Mouse (Mus musculus) lung, postnatal 14 days (tissue): ENCODE results near the gene Srsx.
"Not testable (repeated sequence)": the region's sequence is repeated elsewhere in the genome, so short reads cannot be mapped to it uniquely, and the experiment has no call there.

Experiments
- DNase-seq: peaks from one replicate; pipeline ENCODE4 v3.0.0; 2021

Gene Srsx

GRCm38 (mm10) chrX:123222381-123222780 is at the start of gene Srsx:
Gene Srsx, minus strand, starts transcription at chrX:123222481.
- not testable (repeated sequence) for DNase-seq

- not testable (repeated sequence) for DNase-seq
Measured at GRCm38 (mm10) chrX:123246807-123247206, 24.5 kb upstream of the Srsx start, which contains the start of gene Gm17577. Gene Gm17577, minus strand, starts transcription at chrX:123246907.
